Mouse (Mus musculus): ENCODE measurements around the gene Gm3238. TPM values are rescaled to one million over a fixed set of nuclear protein-coding genes. Genes with fewer than 3 reads are reported as not detected.
"Not testable (repeated sequence)": the region's sequence is repeated elsewhere in the genome, so short reads cannot be mapped to it uniquely, and the experiment has no call there.

Gene Gm3238
- total RNA-seq, 2 experiments from 2014 or later: not detected

DNA sequence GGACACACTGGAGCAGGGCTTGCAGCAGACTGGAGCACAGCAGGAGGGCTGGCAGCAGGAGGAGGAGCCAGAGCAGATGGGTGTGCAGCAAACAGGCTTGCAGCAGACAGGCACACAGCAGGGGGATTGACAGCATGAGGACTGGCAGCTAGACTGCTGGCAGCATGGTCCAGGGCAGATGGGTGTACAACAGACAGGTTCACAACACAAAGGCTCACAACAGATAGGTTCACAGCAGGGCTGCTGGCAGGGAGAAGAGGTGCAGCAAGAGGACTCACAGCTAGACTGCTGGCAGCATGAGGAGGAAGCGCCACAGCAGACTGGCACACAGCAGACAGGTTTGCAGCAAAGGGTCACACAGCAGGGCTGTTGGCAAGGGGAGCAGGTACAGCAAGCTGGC is 20.4 kb downstream of the Gm3238 start:
- not testable (repeated sequence) for DNase-seq (ENCODE audit: low spot score in 2 of 2)

DNA sequence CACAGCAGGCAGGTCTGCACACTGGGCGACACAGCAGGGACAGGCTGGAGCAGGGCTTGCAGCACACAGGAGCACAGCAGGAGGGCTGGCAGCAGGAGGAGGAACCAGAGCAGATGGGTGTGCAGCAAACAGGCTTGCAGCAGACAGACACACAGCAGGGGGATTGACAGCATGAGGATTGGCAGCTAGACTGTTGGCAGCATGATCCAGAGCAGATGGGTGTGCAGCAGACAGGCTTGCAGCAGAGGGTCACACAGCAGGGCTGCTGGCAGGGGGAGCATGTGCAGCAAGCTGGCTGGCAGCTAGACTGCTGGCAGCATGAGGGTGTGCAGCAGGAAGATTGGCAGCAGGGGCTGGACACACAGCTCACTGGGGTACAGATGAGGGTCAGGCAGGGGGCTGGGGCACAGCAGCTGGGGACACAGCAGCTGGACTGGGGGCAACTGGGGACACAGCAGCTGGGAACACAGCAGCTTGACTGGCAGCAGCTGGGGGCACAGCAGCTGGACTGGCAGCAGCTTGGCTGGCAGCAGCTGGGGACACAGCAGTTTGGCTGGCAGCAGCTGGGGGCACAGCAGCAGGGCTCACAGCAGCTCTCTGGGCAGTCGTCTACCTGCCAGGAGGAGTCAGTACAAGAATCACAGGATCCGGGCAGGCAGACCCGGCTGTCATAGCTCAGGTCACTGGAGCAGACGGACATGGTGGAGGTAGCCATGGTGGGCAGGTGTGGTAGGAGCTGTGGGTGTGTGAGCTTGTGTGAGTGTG is 29.0 kb downstream of the Gm3238 start, which contains the start of gene Gm18596:
Gm18596 (minus strand) TSS at position 715 of the 765 bp plus-strand sequence.
- DNase-seq (ENCODE audit: low spot score in 2 of 2): peak in 1 of 2 experiments; percentile 16

DNA sequence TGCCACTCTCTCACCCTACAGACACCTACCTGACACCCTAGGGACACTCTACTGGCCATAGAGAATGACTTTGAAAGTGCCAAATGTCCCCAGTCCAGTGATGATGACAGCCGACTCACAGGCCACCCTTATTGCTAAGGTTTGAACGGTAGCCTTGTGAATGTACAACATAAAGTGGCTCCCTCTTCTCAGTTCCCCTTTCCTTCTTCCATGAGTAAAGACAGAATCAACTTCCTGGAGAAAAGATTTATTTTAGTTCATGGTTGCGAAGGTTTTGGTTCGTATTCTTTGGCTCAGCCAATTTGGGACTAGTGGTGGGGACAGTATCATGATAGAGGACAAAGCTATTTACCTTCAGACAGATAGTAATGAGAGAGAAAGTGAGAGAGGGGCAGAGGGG is 32.2 kb downstream of the Gm3238 start:
- no peak for DNase-seq (ENCODE audit: low spot score in 2 of 2)

DNA sequence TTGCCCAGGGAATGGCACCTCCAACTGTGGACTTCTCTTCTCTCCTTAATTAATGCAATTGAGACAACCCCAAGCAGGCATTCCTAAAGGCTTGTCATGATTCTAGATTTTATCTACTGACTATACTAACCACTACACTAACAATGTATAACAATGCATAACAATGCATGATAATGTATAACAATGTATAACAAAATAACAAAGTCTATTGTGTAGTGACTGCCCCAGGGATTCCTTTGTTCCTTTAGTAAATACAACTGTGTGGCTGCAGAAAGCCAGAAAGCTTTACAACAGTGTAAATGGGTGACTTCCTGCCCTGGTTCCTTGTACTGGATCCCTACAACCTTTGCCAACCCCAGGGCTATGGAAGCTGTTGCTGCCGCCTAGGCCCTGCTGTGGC is 35.2 kb downstream of the Gm3238 start:
- DNase-seq (ENCODE audit: low spot score in 2 of 2): no peak

DNA sequence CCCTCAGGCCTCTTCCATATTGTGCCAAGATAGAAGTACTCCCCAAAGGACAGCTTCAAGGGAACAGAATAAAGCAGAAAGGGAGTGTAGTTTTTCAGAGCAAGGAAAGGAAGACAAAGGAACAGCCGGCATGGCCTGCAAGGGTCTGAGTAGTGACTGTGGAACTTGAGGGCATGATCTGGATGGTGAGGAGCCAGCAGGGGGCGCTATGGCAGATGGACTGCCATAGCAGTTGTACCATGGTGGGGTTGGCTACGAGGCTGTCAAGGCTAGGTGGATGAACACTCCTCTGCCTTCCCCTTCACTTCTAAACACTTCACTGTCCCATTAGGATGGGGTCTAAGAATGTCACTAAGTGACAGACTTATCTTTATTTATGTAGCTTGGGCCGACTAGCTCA is 41.9 kb downstream of the Gm3238 start:
- DNase-seq (ENCODE audit: low spot score in 2 of 2): no peak

DNA sequence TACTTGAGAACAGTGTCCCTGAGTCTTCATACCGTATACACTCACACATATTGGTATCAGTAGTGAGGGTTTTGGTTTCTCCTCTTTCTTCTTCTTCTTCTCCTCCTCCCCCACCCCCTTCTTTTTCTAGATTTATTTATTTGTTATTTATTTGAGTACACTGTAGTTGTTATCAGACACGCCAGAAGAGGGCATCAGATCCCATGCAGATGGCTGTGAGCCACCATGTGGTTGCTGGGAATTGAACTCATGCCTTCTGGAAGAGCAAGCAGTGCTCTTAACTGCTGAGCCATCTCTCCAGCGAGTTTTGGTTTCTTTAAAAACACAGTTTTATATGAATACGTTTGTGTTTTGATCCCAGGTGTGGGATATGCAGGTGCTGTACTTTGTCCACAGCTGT is 42.8 kb downstream of the Gm3238 start:
- peak in 1 of 2 experiments; percentile 13 for DNase-seq (ENCODE audit: low spot score in 2 of 2)

DNA sequence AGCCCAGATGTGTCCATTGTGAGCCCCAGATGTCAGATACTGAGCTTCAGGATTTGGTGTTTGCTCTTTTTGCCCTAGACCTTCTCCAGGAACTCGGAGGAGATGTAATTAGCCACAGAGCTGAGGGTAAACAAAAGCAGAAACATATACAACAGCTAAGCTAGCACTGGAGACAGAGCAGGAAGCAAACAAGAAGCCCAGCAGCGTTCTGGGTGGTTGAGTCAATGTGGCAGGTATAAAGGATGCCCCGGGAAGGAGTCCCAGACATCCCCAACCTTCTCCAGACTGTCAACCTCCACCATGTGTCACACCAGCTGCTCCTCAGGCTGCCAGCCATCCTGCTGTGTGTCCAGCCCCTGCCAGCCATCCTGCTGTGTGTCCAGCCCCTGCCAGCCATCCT is 44.9 kb downstream of the Gm3238 start, which contains the start of gene Gm10100:
Gm10100 (plus strand) TSS at position 301 of the 400 bp plus-strand sequence.
- DNase-seq (ENCODE audit: low spot score in 2 of 2): no peak

DNA sequence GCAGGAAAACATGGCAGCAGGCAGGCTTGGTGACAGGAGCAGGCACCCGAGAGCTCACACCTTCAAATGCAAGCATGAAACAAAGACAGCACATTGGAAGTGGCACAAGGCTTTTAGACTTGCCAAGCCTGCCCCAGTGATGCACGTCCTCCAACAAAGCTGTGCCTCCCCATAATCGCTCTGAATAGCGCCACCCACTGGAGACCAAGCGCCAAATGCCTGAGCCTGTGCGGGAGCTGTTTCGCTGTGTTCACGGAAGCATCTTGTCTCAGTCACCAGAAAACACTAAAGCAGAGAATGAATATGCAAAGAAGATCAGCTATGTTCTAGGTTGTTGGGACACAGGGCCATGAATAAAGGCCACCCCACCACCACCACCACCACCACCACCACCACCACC is 46.3 kb downstream of the Gm3238 start:
- DNase-seq (ENCODE audit: low spot score in 2 of 2): no peak

Other genes starting within 250 kb of the Gm3238 start
- 1 to 10 TPM; 3.6 to 4.5 TPM for gene Itgb2, start 241.1 kb downstream of the Gm3238 start, total RNA-seq (2021)
- gene Pttg1ip, start 189.6 kb downstream of the Gm3238 start, total RNA-seq (2021): 10 to 100 TPM; 69.2 to 78.2 TPM
- gene Sumo3, start 165.2 kb downstream of the Gm3238 start, total RNA-seq (2021): 100 to 1,000 TPM; 144 to 147 TPM
- 10 to 100 TPM; 31.6 to 32.6 TPM for gene Gm49325, start 165.1 kb downstream of the Gm3238 start, total RNA-seq (2021)
- gene Ube2g2, start 149.1 kb downstream of the Gm3238 start, total RNA-seq (2021): 10 to 100 TPM; 84.7 to 86.9 TPM
- gene Tspear, start 84.8 kb downstream of the Gm3238 start, total RNA-seq (2021): under 1 TPM in 1 of 2 experiments, not detected in 1; 0.20 TPM
- not detected for gene Gm19402, start 80.6 kb downstream of the Gm3238 start, total RNA-seq (2021)
- gene Gm9508, start 74.1 kb downstream of the Gm3238 start, total RNA-seq (2021): not detected
- gene Gm10272, start 64.7 kb downstream of the Gm3238 start, total RNA-seq (2021): not detected
- gene Gm10024, start 59.9 kb downstream of the Gm3238 start, total RNA-seq (2021): not detected
- not detected for gene Gm10142, start 55.5 kb downstream of the Gm3238 start, total RNA-seq (2021)
- not detected for gene Krtap12-1, start 50.7 kb downstream of the Gm3238 start, total RNA-seq (2021)
- gene Gm10100, start 44.8 kb downstream of the Gm3238 start, total RNA-seq (2021): not detected
- not detected for gene Gm18596, start 28.7 kb downstream of the Gm3238 start, total RNA-seq (2021)
- not detected for gene Gm9736, start 20.0 kb downstream of the Gm3238 start, total RNA-seq (2021)
- not detected for gene Gm3233, start 11.6 kb downstream of the Gm3238 start, total RNA-seq (2021)
- gene Gm7138, start 5.6 kb upstream of the Gm3238 start, total RNA-seq (2021): not detected
- gene Gm3250, start 11.2 kb upstream of the Gm3238 start, total RNA-seq (2021): not detected
- gene Gm7137, start 16.9 kb upstream of the Gm3238 start, total RNA-seq (2021): not detected
- not detected for gene Gm9639, start 23.8 kb upstream of the Gm3238 start, total RNA-seq (2021)
- gene Gm19668, start 27.8 kb upstream of the Gm3238 start, total RNA-seq (2021): not detected
- not detected for gene Gm9507, start 40.5 kb upstream of the Gm3238 start, total RNA-seq (2021)
- gene Gm2696, start 43.4 kb upstream of the Gm3238 start, total RNA-seq (2021): not detected
- gene Krtap10-4, start 55.8 kb upstream of the Gm3238 start, total RNA-seq (2021): not detected
- not detected for gene Krtap10-10, start 64.6 kb upstream of the Gm3238 start, total RNA-seq (2021)
- gene Gm36176, start 75.5 kb upstream of the Gm3238 start, total RNA-seq (2021): not detected
- gene Gm10318, start 81.5 kb upstream of the Gm3238 start, total RNA-seq (2021): not detected
- not detected for gene Gm3285, start 90.7 kb upstream of the Gm3238 start, total RNA-seq (2021)
- 1 to 10 TPM; 3.8 to 5.0 TPM for gene Lrrc3, start 131.2 kb upstream of the Gm3238 start, total RNA-seq (2021)
- gene Trpm2, start 199.2 kb upstream of the Gm3238 start, total RNA-seq (2021): 10 to 100 TPM; 37.9 to 40.8 TPM
- gene 1810043G02Rik, start 207.2 kb upstream of the Gm3238 start, total RNA-seq (2021): 10 to 100 TPM; 39.9 to 40.5 TPM
- 100 to 1,000 TPM; 217 to 223 TPM for gene Pfkl, start 238.8 kb upstream of the Gm3238 start, total RNA-seq (2021)

Measured in layer of hippocampus, adult 18-20 months (tissue).